Mouse (Mus musculus): ENCODE results near the gene Mast4.

GRCm38 (mm10) chr13:102700744-102701143 lies 633.6 kb downstream of the Mast4 start:
- TF ChIP-seq CTCF (IDR thresholded peaks at IDR 0.05; ENCODE audit: low read depth, low read length) (no peak), POLR2A (IDR thresholded peaks at IDR 0.05; ENCODE audit: extremely low read depth, insufficient read depth, low read length) (no peak)
